ENCODE assay signal across 14 mouse cellular contexts in genomic region chr5:66797326-66797725, GRCm38 (mm10). TPM values are rescaled to one million over a fixed set of nuclear protein-coding genes. Genes with fewer than 3 reads are reported as not detected.
DNase-seq lines count a peak whose midpoint lies in the region; ATAC-seq lines count a peak whose summit lies in the region.
"Had no signal": no experiment of that assay in that cellular context is flagged by ENCODE, and none has a peak within 500 bp of the region (broad histone marks: within the 10 kb centered on the region; RNA-seq: fewer than 3 reads in every experiment).

No protein-coding gene starts in this region.

- peak; percentile 78 for DNase-seq in heart, adult 11 months
- no peak for DNase-seq in midbrain, embryonic 10.5 days (ENCODE audit: low spot score)
- no peak for DNase-seq in midbrain, embryonic 11.5 days (ENCODE audit: low spot score, missing footprints)
- peak; percentile 32 for DNase-seq in kidney, postnatal 10 days
- DNase-seq in c-Kit-positive CD71-positive TER-119-positive erythroid progenitor cells, embryonic 14.5 days (ENCODE audit: low spot score), result no peak
- DNase-seq: cerebellum, postnatal 25 days; gastrocnemius, postnatal 14 days; heart, postnatal 10 days; right cerebral cortex, postnatal 4 days; thymus, postnatal 4 days had no signal

- H3K27ac ChIP-seq in heart, embryonic 12.5 days (ENCODE audit: poor library complexity, severe bottlenecking), result no peak overlapping the region
- peak overlapping the region; percentile 35; the same call in 1 of the 2 replicates for H3K27ac ChIP-seq in midbrain, embryonic 10.5 days (replicated peaks)
- H3K27ac ChIP-seq in midbrain, embryonic 11.5 days (ENCODE audit: low read depth, low read length), result no peak overlapping the region
- H3K27ac ChIP-seq in neural tube, embryonic 14.5 days (ENCODE audit: low read depth, low read length), result peak overlapping the region; percentile 13; the same call in 1 of the 2 replicates
- H3K27ac ChIP-seq: stomach, embryonic 15.5 days had no signal

- no peak overlapping the region for H3K4me2 ChIP-seq in heart, embryonic 12.5 days
- no peak overlapping the region for H3K4me2 ChIP-seq in midbrain, embryonic 11.5 days
- no peak overlapping the region for H3K4me2 ChIP-seq in neural tube, embryonic 14.5 days (ENCODE audit: low read depth, low read length)
- H3K4me2 ChIP-seq: forebrain, embryonic 15.5 days; stomach, embryonic 15.5 days had no signal

- H3K9ac ChIP-seq in heart, embryonic 12.5 days, result no peak overlapping the region
- no peak overlapping the region for H3K9ac ChIP-seq in midbrain, embryonic 11.5 days (ENCODE audit: low read length)
- H3K9ac ChIP-seq in neural tube, embryonic 14.5 days (replicated peaks; ENCODE audit: low read depth, low read length), result no peak overlapping the region
- H3K9ac ChIP-seq: forebrain, embryonic 15.5 days; stomach, embryonic 15.5 days had no signal

- H3K4me3 ChIP-seq in heart, embryonic 12.5 days, result no peak overlapping the region
- no peak overlapping the region for H3K4me3 ChIP-seq in midbrain, embryonic 10.5 days
- H3K4me3 ChIP-seq in midbrain, embryonic 11.5 days (ENCODE audit: low read depth, low read length), result no peak overlapping the region
- H3K4me3 ChIP-seq in neural tube, embryonic 14.5 days (ENCODE audit: low read depth, low read length), result no peak overlapping the region
- H3K4me3 ChIP-seq: forebrain, embryonic 15.5 days; stomach, embryonic 15.5 days had no signal

- H3K9me3 ChIP-seq in heart, embryonic 12.5 days (replicated peaks), result no peaks in the 10 kb centered on the region; the same call in 1 of the 2 replicates
- no peaks in the 10 kb centered on the region for H3K9me3 ChIP-seq in midbrain, embryonic 10.5 days (replicated peaks)
- no peaks in the 10 kb centered on the region for H3K9me3 ChIP-seq in midbrain, embryonic 11.5 days (ENCODE audit: control insufficient read depth, low read length)
- no peaks in the 10 kb centered on the region for H3K9me3 ChIP-seq in neural tube, embryonic 14.5 days (ENCODE audit: control insufficient read depth, low read length)
- H3K9me3 ChIP-seq: forebrain, embryonic 15.5 days; stomach, embryonic 15.5 days had no signal

- no peaks in the 10 kb centered on the region for H3K36me3 ChIP-seq in heart, embryonic 12.5 days
- H3K36me3 ChIP-seq in midbrain, embryonic 10.5 days, result no peaks in the 10 kb centered on the region
- H3K36me3 ChIP-seq in midbrain, embryonic 11.5 days (ENCODE audit: control insufficient read depth, insufficient read depth, low read length), result no peaks in the 10 kb centered on the region
- no peaks in the 10 kb centered on the region for H3K36me3 ChIP-seq in neural tube, embryonic 14.5 days (ENCODE audit: control insufficient read depth, insufficient read depth, low read length)
- H3K36me3 ChIP-seq: forebrain, embryonic 15.5 days; stomach, embryonic 15.5 days had no signal

- ATAC-seq in heart, embryonic 12.5 days (ENCODE audit: insufficient number of reproducible peaks, low FRiP score), result no peak
- ATAC-seq in midbrain, embryonic 11.5 days (ENCODE audit: low FRiP score), result no peak
- no peak for ATAC-seq in neural tube, embryonic 14.5 days (ENCODE audit: low read depth)
- ATAC-seq: forebrain, embryonic 15.5 days had no signal

- H3K4me1 ChIP-seq in heart, embryonic 12.5 days (replicated peaks), result peaks cover 25% of the 10 kb centered on the region
- H3K4me1 ChIP-seq in midbrain, embryonic 10.5 days, result peaks cover 53% of the 10 kb centered on the region
- peaks cover 17% of the 10 kb centered on the region for H3K4me1 ChIP-seq in midbrain, embryonic 11.5 days (ENCODE audit: control insufficient read depth, insufficient read depth, low read length)
- peaks cover 18% of the 10 kb centered on the region for H3K4me1 ChIP-seq in neural tube, embryonic 14.5 days (ENCODE audit: control insufficient read depth, insufficient read depth, low read length)

- peaks cover 9% of the 10 kb centered on the region; the same call in 1 of the 2 replicates for H3K27me3 ChIP-seq in heart, embryonic 12.5 days (replicated peaks)
- H3K27me3 ChIP-seq in midbrain, embryonic 10.5 days (ENCODE audit: low read depth, poor library complexity, severe bottlenecking), result no peaks in the 10 kb centered on the region; the same call in 1 of the 2 replicates
- H3K27me3 ChIP-seq in midbrain, embryonic 11.5 days (ENCODE audit: control insufficient read depth, insufficient read depth, low read length), result no peaks in the 10 kb centered on the region
- H3K27me3 ChIP-seq in neural tube, embryonic 14.5 days (ENCODE audit: control insufficient read depth, insufficient read depth, low read length), result no peaks in the 10 kb centered on the region
- H3K27me3 ChIP-seq: forebrain, embryonic 15.5 days; stomach, embryonic 15.5 days had no signal

- WGBS in heart, embryonic 12.5 days, result 46% methylated on average over 6 of the region's 6 CpGs
- 81% methylated on average over 6 of the region's 6 CpGs for WGBS in midbrain, embryonic 10.5 days
- 77% methylated on average over 6 of the region's 6 CpGs for WGBS in midbrain, embryonic 11.5 days
- WGBS in neural tube, embryonic 14.5 days, result 54% methylated on average over 6 of the region's 6 CpGs

RNA-seq across cellular contexts. Expression of gene Limch1, which starts 51.7 kb away (rescaled TPM):
- polyA plus RNA-seq in heart, embryonic 12.5 days (2016; fragmentation: Nextera tagmentation; extraction: Ambion mirVana), result 25.0 and 29.1 TPM in 2 replicates
- polyA plus RNA-seq in midbrain, embryonic 10.5 days (2016; fragmentation: Nextera tagmentation; extraction: Ambion mirVana), result 33.2 and 37.2 TPM in 2 replicates
- 50.0 and 50.5 TPM in 2 replicates for polyA plus RNA-seq in midbrain, embryonic 11.5 days (2014; fragmentation: Nextera tagmentation; extraction: Ambion mirVana)
- polyA plus RNA-seq in neural tube, embryonic 14.5 days (2014; fragmentation: Nextera tagmentation; extraction: Ambion mirVana), result 81.8 and 84.9 TPM in 2 replicates

Comparison
In these comparisons a context has a peak if more than half of its experiments do, and no peak if none do; other contexts are left out.
1. H3K27ac ChIP-seq: peak in midbrain, embryonic 10.5 days (single experiment) and neural tube, embryonic 14.5 days (single experiment); none in heart, embryonic 12.5 days (single experiment) and midbrain, embryonic 11.5 days (single experiment).
2. DNase-seq: peak in heart, adult 11 months (single experiment) and kidney, postnatal 10 days (single experiment); none in midbrain, embryonic 10.5 days (single experiment), midbrain, embryonic 11.5 days (single experiment) and c-Kit-positive CD71-positive TER-119-positive erythroid progenitor cells, embryonic 14.5 days (single experiment).